Mouse (Mus musculus) hindbrain, embryonic 11.5 days (tissue): Measurements from ENCODE around the gene Neurl1a. TPM values are rescaled to one million over a fixed set of nuclear protein-coding genes. Genes with fewer than 3 reads are reported as not detected.
A peak's percentile ranks its signal among the peaks of the same experiment; 100 is the strongest.
"Not testable (repeated sequence)": the region's sequence is repeated elsewhere in the genome, so short reads cannot be mapped to it uniquely, and the experiment has no call there.

Source experiments
- ATAC-seq: fragments of 200-750 bp; cut with Nextera tagmentation; 2 replicates; pipeline ENCODE4 v1.8.0; 2017; ENCODE audit warnings: mild to moderate bottlenecking, moderate TSS enrichment, moderate library complexity; ENCODE audit not compliant: low FRiP score
- DNase-seq: peaks from one replicate; pipeline ENCODE4 v3.0.0-alpha.2; 2015; ENCODE audit warnings: low spot score
- H3K27ac ChIP-seq: fragments of 300-500 bp; sonication (generic); 2 replicates; pipeline ENCODE4 v1.5.1; 2014; ENCODE audit warnings: mild to moderate bottlenecking, low read depth, low read length
- H3K27me3 ChIP-seq: fragments of 300-500 bp; sonication (generic); 2 replicates; pipeline ENCODE4 v1.6.1; 2014; ENCODE audit warnings: mild to moderate bottlenecking, low read length, moderate library complexity, mixed read lengths; ENCODE audit not compliant: control insufficient read depth, insufficient read depth
- H3K36me3 ChIP-seq: fragments of 300-500 bp; sonication (generic); 2 replicates; pipeline ENCODE4 v1.6.1; 2014; ENCODE audit warnings: mild to moderate bottlenecking, low read length, moderate library complexity, mixed read lengths; ENCODE audit not compliant: control insufficient read depth, insufficient read depth
- H3K4me1 ChIP-seq: fragments of 300-500 bp; sonication (generic); replicated peaks from 2 replicates; pipeline ENCODE4 v1.6.1; 2014; ENCODE audit warnings: low read length, mixed read lengths; ENCODE audit not compliant: control insufficient read depth, insufficient read depth
- H3K4me2 ChIP-seq: fragments of 300-500 bp; sonication (generic); replicated peaks from 2 replicates; pipeline ENCODE4 v1.6.1; 2014; ENCODE audit warnings: mild to moderate bottlenecking, low read depth, low read length
- H3K4me3 ChIP-seq: fragments of 300-500 bp; sonication (generic); 2 replicates; pipeline ENCODE4 v1.5.1; 2014; ENCODE audit warnings: low read depth, low read length
- H3K9ac ChIP-seq: fragments of 300-500 bp; sonication (generic); 2 replicates; pipeline ENCODE4 v1.6.1; 2014; ENCODE audit warnings: low read depth, low read length
- H3K9me3 ChIP-seq: fragments of 300-500 bp; sonication (generic); 2 replicates; pipeline ENCODE4 v1.6.1; 2016; ENCODE audit warnings: low read length; ENCODE audit not compliant: control insufficient read depth
- WGBS: fragments of 180-500 bp; shearing (Covaris S2); extraction: QIAGEN DNeasy Blood & Tissue Kit; methylation state at CpG from one replicate; pipeline ENCODE4 v1.1.7; 2014; 5-methylcytosine and 5-hydroxymethylcytosine counted together
- polyA plus RNA-seq: library from polyadenylated mRNA; unstranded; fragments of >200 nt; fragmentation: Nextera tagmentation; extraction: Ambion mirVana; gene quantifications from 2 replicates; pipeline ENCODE4 v1.2.1, GENCODE M21; 2014

The Neurl1a gene
- polyA plus RNA-seq, 1 experiment from 2014 or later, result 3.4 TPM

DNA sequence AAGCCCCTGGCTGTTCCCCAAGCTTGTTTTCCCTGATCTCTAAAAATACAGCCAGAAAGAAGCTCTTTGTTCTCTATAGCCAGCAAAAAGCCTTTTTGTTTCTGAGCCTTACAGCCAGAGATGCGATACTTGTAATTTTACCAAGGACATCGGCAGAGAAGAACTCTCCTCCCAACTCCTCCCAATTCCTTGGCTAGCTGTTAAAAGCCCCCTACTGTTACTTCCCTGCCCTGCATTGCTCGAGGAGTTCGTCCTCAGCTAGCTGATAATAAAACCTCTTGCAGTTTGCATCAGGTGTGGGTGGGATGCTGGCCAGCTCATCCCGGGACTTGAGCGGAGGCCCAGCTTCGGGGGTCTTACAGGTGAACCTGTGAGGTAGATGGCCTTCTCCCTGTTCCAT is 39.0 kb upstream of the Neurl1a start:
- H3K4me3 ChIP-seq, H3K9ac ChIP-seq, H3K27ac ChIP-seq, H3K4me1 ChIP-seq, H3K27me3 ChIP-seq, H3K9me3 ChIP-seq, DNase-seq, ATAC-seq, H3K4me2 ChIP-seq, H3K36me3 ChIP-seq: not testable (repeated sequence)
- 38% methylated on average over 7 of the region's 7 CpGs for WGBS

DNA sequence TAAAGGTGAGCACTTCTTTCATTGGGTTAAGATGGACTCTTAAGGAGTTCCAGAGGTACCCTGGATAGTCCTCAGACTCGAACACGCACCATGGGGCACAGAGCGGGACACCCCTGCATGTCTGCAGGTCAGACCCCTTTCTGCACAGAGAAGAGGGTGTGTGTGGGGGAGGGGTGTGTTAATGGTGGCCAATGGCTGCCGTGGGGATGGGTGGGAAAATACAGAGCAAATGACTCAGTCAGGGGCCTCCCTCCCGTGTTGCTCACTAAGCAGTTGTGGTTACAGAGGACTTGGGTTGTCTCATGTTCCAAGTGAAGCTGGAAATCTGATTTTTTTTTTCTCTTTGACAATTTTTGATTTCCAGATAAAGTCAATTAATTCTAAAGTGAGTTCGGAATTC is 36.2 kb upstream of the Neurl1a start:
- no peak overlapping the region for H3K27ac ChIP-seq
- 80% methylated on average over 6 of the region's 6 CpGs for WGBS
- H3K36me3 ChIP-seq, result no peaks in the 10 kb centered on the region
- H3K27me3 ChIP-seq, result no peaks in the 10 kb centered on the region
- H3K9ac ChIP-seq, result no peak overlapping the region
- no peak overlapping the region for H3K4me3 ChIP-seq
- no peak overlapping the region for H3K4me2 ChIP-seq
- DNase-seq, result no peak
- ATAC-seq, result no peak
- H3K9me3 ChIP-seq, result no peaks in the 10 kb centered on the region
- H3K4me1 ChIP-seq, result peaks cover 3% of the 10 kb centered on the region; the same call in 1 of the 2 replicates

DNA sequence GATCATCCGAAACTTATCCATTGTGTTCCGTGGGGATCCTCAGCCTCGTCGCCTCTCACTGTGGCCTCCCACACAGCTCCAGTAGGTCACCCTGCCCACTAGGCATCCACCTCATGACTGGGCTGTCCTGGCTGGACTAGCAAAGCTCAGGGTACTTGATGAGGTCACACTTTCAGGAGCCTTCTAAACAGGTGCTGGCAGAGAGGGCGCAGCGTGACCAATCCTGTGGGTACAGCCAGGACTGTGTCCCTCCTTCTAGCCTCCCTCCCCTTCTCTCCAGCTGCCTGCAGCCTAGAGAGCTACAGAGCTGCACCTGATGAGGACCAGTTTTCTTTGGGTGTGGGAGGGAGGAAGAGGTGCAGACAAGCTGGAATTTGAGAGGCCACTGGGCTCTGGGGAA is 34.5 kb upstream of the Neurl1a start, which contains the start of gene Calhm1:
Gene Calhm1 (minus strand): TSS at position 101 of the 400 bp plus-strand sequence.
- H3K4me3 ChIP-seq, result no peak within 1 kb of the TSS
- H3K4me1 ChIP-seq, result no peaks in the 10 kb centered on the region
- no peak for ATAC-seq
- no peak for DNase-seq
- 0 out of 2 replicates have a peak, but pooled peaks cover 2% of the 10 kb centered on the region for H3K27me3 ChIP-seq
- no peaks in the 10 kb centered on the region for H3K9me3 ChIP-seq
- WGBS, result 88% methylated on average over 6 of the region's 6 CpGs
- no peak within 1 kb of the TSS for H3K27ac ChIP-seq
- no peak within 1 kb of the TSS for H3K9ac ChIP-seq
- no peak within 1 kb of the TSS for H3K4me2 ChIP-seq
- H3K36me3 ChIP-seq, result no peaks in the 10 kb centered on the region

- Histone ChIP-seq H3K4me2 (no peak overlapping the region), H3K27me3 (0 out of 2 replicates have a peak, but pooled peaks cover 2% of the 10 kb centered on the region), H3K4me3 (no peak overlapping the region), H3K4me1 (no peaks in the 10 kb centered on the region), H3K36me3 (no peaks in the 10 kb centered on the region), H3K9ac (no peak overlapping the region), H3K9me3 (no peaks in the 10 kb centered on the region), H3K27ac (no peak overlapping the region)
- WGBS, result 85% methylated on average over 5 of the region's 5 CpGs
- ATAC-seq, result no peak
- DNase-seq, result no peak
Measured at GRCm38 (mm10) chr19:47148267-47148847, 30.3 kb upstream of the Neurl1a start.

DNA sequence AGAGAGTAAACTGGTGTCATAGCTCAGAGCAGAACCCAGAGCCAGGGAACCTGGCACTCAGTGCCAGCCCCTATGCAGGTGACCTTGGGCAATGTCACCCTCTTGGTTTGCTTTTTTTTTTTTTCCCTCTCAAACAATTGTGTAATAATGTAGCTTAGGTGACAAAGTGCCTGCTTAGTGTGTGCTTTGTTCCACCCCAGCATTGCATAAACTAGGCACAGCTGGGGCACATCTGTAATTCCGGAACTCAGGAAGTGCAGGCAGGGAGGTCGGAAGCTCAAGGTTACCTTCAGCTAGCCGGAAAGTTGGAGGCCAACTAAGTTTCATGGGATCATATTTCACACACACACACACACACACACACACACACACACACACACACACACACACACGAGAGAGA is 28.8 kb upstream of the Neurl1a start:
- DNase-seq, result no peak
- Histone ChIP-seq H3K4me1 (no peaks in the 10 kb centered on the region), H3K9ac (no peak overlapping the region), H3K9me3 (no peaks in the 10 kb centered on the region), H3K27ac (no peak overlapping the region), H3K27me3 (0 out of 2 replicates have a peak, but pooled peaks cover 2% of the 10 kb centered on the region), H3K4me2 (no peak overlapping the region), H3K36me3 (no peaks in the 10 kb centered on the region), H3K4me3 (no peak overlapping the region)
- no peak for ATAC-seq
- WGBS, result 56% methylated on average over 4 of the region's 4 CpGs

GRCm38 (mm10) chr19:47151332-47152061 is 27.1 kb upstream of the Neurl1a start:
- DNase-seq (peak; percentile 32), ATAC-seq (no peak)
- 27% methylated on average over 32 of the region's 32 CpGs for WGBS
- 0 out of 2 replicates have a peak, but pooled peaks cover 2% of the 10 kb centered on the region for H3K27me3 ChIP-seq
- H3K4me1 ChIP-seq, result no peaks in the 10 kb centered on the region
- peak overlapping the region; percentile 24 for H3K4me3 ChIP-seq
- no peaks in the 10 kb centered on the region for H3K9me3 ChIP-seq
- H3K4me2 ChIP-seq, result peak overlapping the region; percentile 39
- H3K27ac ChIP-seq, result no peak overlapping the region
- peak overlapping the region; percentile 17; the same call in 1 of the 2 replicates for H3K9ac ChIP-seq
- no peaks in the 10 kb centered on the region for H3K36me3 ChIP-seq

- Histone ChIP-seq H3K27me3 (0 out of 2 replicates have a peak, but pooled peaks cover 2% of the 10 kb centered on the region), H3K4me2 (peak overlapping the region; percentile 39), H3K36me3 (no peaks in the 10 kb centered on the region), H3K9me3 (no peaks in the 10 kb centered on the region), H3K4me1 (no peaks in the 10 kb centered on the region), H3K9ac (peak overlapping the region; percentile 17; the same call in 1 of the 2 replicates), H3K27ac (no peak overlapping the region), H3K4me3 (peak overlapping the region; percentile 24)
- no peak for ATAC-seq
- no peak for DNase-seq
- WGBS, result 70% methylated on average over 12 of the region's 12 CpGs
Measured at GRCm38 (mm10) chr19:47152062-47152369, 26.6 kb upstream of the Neurl1a start.

DNA sequence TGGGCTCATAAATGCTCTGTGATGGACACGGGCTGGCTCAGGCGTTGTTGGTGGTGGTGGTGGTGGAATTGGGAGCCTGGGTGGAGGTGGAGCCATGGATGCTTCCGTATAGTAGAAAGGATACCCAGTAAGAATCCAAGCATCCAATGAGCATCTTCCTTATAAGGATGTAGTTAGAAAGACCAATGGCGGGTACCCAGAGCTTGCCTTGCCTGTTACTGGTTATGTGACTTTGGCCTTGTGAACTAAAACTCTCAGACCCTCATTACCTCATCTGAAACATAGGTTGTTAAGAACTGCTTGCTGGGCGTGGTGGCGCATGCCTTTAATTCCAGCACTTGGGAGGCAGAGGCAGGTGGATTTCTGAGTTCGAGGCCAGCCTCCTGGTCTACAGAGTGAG is 24.9 kb upstream of the Neurl1a start:
- Histone ChIP-seq H3K4me2 (no peak overlapping the region), H3K4me1 (no peaks in the 10 kb centered on the region), H3K27ac (no peak overlapping the region), H3K9me3 (no peaks in the 10 kb centered on the region), H3K4me3 (no peak overlapping the region), H3K36me3 (no peaks in the 10 kb centered on the region), H3K27me3 (0 out of 2 replicates have a peak, but pooled peaks cover under 1% of the 10 kb centered on the region), H3K9ac (no peak overlapping the region)
- no peak for ATAC-seq
- DNase-seq, result no peak
- 90% methylated on average over 7 of the region's 7 CpGs for WGBS

DNA sequence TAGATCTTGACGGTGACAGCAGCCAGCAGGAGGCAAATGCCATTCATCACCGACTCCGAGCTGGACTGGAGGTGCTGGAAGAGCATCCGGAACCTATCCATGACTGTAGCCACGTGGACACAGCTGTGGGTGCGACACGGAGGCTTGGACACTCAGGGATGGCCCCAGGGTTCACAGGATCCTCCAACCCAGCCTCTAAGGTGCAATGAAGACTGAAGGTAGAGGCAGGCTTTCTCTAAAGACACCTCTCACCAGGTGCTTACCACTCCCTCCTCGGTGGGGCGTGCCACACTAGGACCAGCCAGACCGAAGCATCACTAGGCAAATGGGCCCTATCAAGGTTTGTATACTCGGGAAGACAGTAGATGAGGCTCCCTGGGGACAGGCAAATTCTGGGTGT is 21.0 kb upstream of the Neurl1a start, which contains the start of gene Calhm3:
Gene Calhm3 (minus strand): TSS at position 101 of the 400 bp plus-strand sequence.
- H3K4me3 ChIP-seq, result no peak within 1 kb of the TSS
- H3K4me2 ChIP-seq, result no peak within 1 kb of the TSS
- no peaks in the 10 kb centered on the region for H3K36me3 ChIP-seq
- H3K9me3 ChIP-seq, result no peaks in the 10 kb centered on the region
- H3K27me3 ChIP-seq, result no peaks in the 10 kb centered on the region
- H3K9ac ChIP-seq, result no peak within 1 kb of the TSS
- DNase-seq (no peak), ATAC-seq (no peak)
- no peaks in the 10 kb centered on the region for H3K4me1 ChIP-seq
- no peak within 1 kb of the TSS for H3K27ac ChIP-seq
- WGBS, result 78% methylated on average over 11 of the region's 11 CpGs
